Mouse (Mus musculus): ENCODE data around the gene Gm11559. TPM values are rescaled to one million over a fixed set of nuclear protein-coding genes. Genes with fewer than 3 reads are reported as not detected.
"Not testable (repeated sequence)": the region's sequence is repeated elsewhere in the genome, so short reads cannot be mapped to it uniquely, and the experiment has no call there.

The Gm11559 gene
- polyA plus RNA-seq, 1 experiment, result not detected

GRCm38 (mm10) chr11:99854121-99854520 lies 10.2 kb upstream of the Gm11559 start:
- Histone ChIP-seq H3K36me3 (ENCODE audit: control insufficient read depth, insufficient read depth) (no peaks in the 10 kb centered on the region), H3K4me2 (ENCODE audit: low read depth) (no peak overlapping the region), H3K4me3 (no peak overlapping the region), H3K27me3 (ENCODE audit: control insufficient read depth, insufficient read depth, insufficient read length) (no peaks in the 10 kb centered on the region), H3ac (ENCODE audit: control insufficient read depth, insufficient read length) (no peak overlapping the region), H3K79me2 (ENCODE audit: control insufficient read depth, insufficient read depth) (no peaks in the 10 kb centered on the region)
- TF ChIP-seq TCF3 (IDR thresholded peaks at IDR 0.05; ENCODE audit: insufficient read length, low read depth), result no peak
- TF ChIP-seq MYOG (IDR thresholded peaks at IDR 0.05; ENCODE audit: control insufficient read depth in 1 of 3, insufficient read depth in 1 of 3, insufficient read length in 2 of 3, low read depth in 2 of 3), result no peak
- TF ChIP-seq CEBPB (IDR thresholded peaks at IDR 0.05; ENCODE audit: insufficient read depth, poor library complexity, severe bottlenecking), result no peak

GRCm38 (mm10) chr11:99857617-99858016 lies 6.7 kb upstream of the Gm11559 start, which contains the start of gene Gm11568:
Gene Gm11568 (plus strand): TSS chr11:99857917.
- no peaks in the 10 kb centered on the region for H3K36me3 ChIP-seq (ENCODE audit: control insufficient read depth, insufficient read depth)
- no peaks in the 10 kb centered on the region for H3K27me3 ChIP-seq (ENCODE audit: control insufficient read depth, insufficient read depth, insufficient read length)
- TF ChIP-seq REST (IDR thresholded peaks at IDR 0.05; ENCODE audit: insufficient read depth, insufficient read length) (no peak), USF1 (IDR thresholded peaks at IDR 0.05; ENCODE audit: low read depth) (no peak), TCF12 (IDR thresholded peaks at IDR 0.05; ENCODE audit: insufficient read depth, poor library complexity, severe bottlenecking) (no peak), TCF3 (IDR thresholded peaks at IDR 0.05; ENCODE audit: insufficient read length, low read depth) (no peak), SRF (IDR thresholded peaks at IDR 0.05; ENCODE audit: control insufficient read depth, insufficient read length, low read depth) (no peak), POLR2AphosphoS2 (IDR thresholded peaks at IDR 0.05; ENCODE audit: insufficient read length, low read depth) (no peak), MYOG (IDR thresholded peaks at IDR 0.05; ENCODE audit: control insufficient read depth in 1 of 3, insufficient read depth in 1 of 3, insufficient read length in 2 of 3, low read depth in 2 of 3) (no peak), POLR2A (IDR thresholded peaks at IDR 0.05; ENCODE audit: insufficient read length, low read depth) (no peak), CEBPB (IDR thresholded peaks at IDR 0.05; ENCODE audit: insufficient read depth, poor library complexity, severe bottlenecking) (no peak), MYOD1 (IDR thresholded peaks at IDR 0.05; ENCODE audit: control insufficient read depth in 1 of 3, insufficient read length in 2 of 3, low read depth in 2 of 3) (no peak), E2F4 (IDR thresholded peaks at IDR 0.05; ENCODE audit: insufficient read depth) (no peak), MAX (IDR thresholded peaks at IDR 0.05; ENCODE audit: low read depth) (no peak)
- H3K4me2 ChIP-seq (ENCODE audit: low read depth), result no peak within 1 kb of the TSS
- no peak within 1 kb of the TSS for H3ac ChIP-seq (ENCODE audit: control insufficient read depth, insufficient read length)
- no peak within 1 kb of the TSS for H3K4me3 ChIP-seq
- H3K79me2 ChIP-seq (ENCODE audit: control insufficient read depth, insufficient read depth), result no peaks in the 10 kb centered on the region

- Histone ChIP-seq H3K79me2 (ENCODE audit: control insufficient read depth, insufficient read depth) (no peaks in the 10 kb centered on the region), H3K4me2 (ENCODE audit: low read depth) (no peak overlapping the region), H3ac (ENCODE audit: control insufficient read depth, insufficient read length) (no peak overlapping the region), H3K4me3 (no peak overlapping the region), H3K36me3 (ENCODE audit: control insufficient read depth, insufficient read depth) (no peaks in the 10 kb centered on the region), H3K27me3 (ENCODE audit: control insufficient read depth, insufficient read depth, insufficient read length) (no peaks in the 10 kb centered on the region)
- TF ChIP-seq TCF12 (IDR thresholded peaks at IDR 0.05; ENCODE audit: insufficient read depth, poor library complexity, severe bottlenecking) (no peak), TCF3 (IDR thresholded peaks at IDR 0.05; ENCODE audit: insufficient read length, low read depth) (no peak), USF1 (IDR thresholded peaks at IDR 0.05; ENCODE audit: low read depth) (no peak)
Measured at GRCm38 (mm10) chr11:99858761-99859160, 5.5 kb upstream of the Gm11559 start.

GRCm38 (mm10) chr11:99873089-99873488 lies 8.8 kb downstream of the Gm11559 start, which contains the start of gene Krtap9-1:
Gene Krtap9-1 (plus strand): TSS chr11:99873389.
- H3K27me3 ChIP-seq (ENCODE audit: control insufficient read depth, insufficient read depth, insufficient read length); H3ac ChIP-seq (ENCODE audit: control insufficient read depth, insufficient read length); H3K36me3 ChIP-seq (ENCODE audit: control insufficient read depth, insufficient read depth); H3K4me3 ChIP-seq; H3K4me2 ChIP-seq (ENCODE audit: low read depth); H3K79me2 ChIP-seq (ENCODE audit: control insufficient read depth, insufficient read depth): not testable (repeated sequence)

- H3K4me2 ChIP-seq (ENCODE audit: low read depth); H3K4me3 ChIP-seq; H3K79me2 ChIP-seq (ENCODE audit: control insufficient read depth, insufficient read depth); H3K36me3 ChIP-seq (ENCODE audit: control insufficient read depth, insufficient read depth); H3K27me3 ChIP-seq (ENCODE audit: control insufficient read depth, insufficient read depth, insufficient read length); H3ac ChIP-seq (ENCODE audit: control insufficient read depth, insufficient read length): not testable (repeated sequence)
Measured at GRCm38 (mm10) chr11:99878887-99879286, 14.6 kb downstream of the Gm11559 start, which contains the start of gene Gm11567. Gene Gm11567 (plus strand): TSS chr11:99879187.

- Histone ChIP-seq H3K4me3 (no peak within 1 kb of the TSS), H3ac (ENCODE audit: control insufficient read depth, insufficient read length) (no peak within 1 kb of the TSS), H3K4me2 (ENCODE audit: low read depth) (no peak within 1 kb of the TSS), H3K36me3 (ENCODE audit: control insufficient read depth, insufficient read depth) (no peaks in the 10 kb centered on the region), H3K27me3 (ENCODE audit: control insufficient read depth, insufficient read depth, insufficient read length) (no peaks in the 10 kb centered on the region), H3K79me2 (ENCODE audit: control insufficient read depth, insufficient read depth) (no peaks in the 10 kb centered on the region)
- TF ChIP-seq CEBPB (IDR thresholded peaks at IDR 0.05; ENCODE audit: insufficient read depth, poor library complexity, severe bottlenecking) (no peak), TCF12 (IDR thresholded peaks at IDR 0.05; ENCODE audit: insufficient read depth, poor library complexity, severe bottlenecking) (no peak), MYOG (IDR thresholded peaks at IDR 0.05; ENCODE audit: control insufficient read depth in 1 of 3, insufficient read depth in 1 of 3, insufficient read length in 2 of 3, low read depth in 2 of 3) (no peak), MAX (IDR thresholded peaks at IDR 0.05; ENCODE audit: low read depth) (no peak), TCF3 (IDR thresholded peaks at IDR 0.05; ENCODE audit: insufficient read length, low read depth) (no peak), POLR2A (IDR thresholded peaks at IDR 0.05; ENCODE audit: insufficient read length, low read depth) (no peak)
Measured at GRCm38 (mm10) chr11:99907620-99908019, 43.3 kb downstream of the Gm11559 start, which contains the start of gene Krtap31-1. Gene Krtap31-1 (plus strand): TSS chr11:99907920.
